Mouse (Mus musculus) duodenum, adult 2 months (tissue): ENCODE results near the gene 4932438A13Rik. TPM values are rescaled to one million over a fixed set of nuclear protein-coding genes. Genes with fewer than 3 reads are reported as not detected.

Experiments
- polyA plus RNA-seq: library from polyadenylated mRNA; depleted of rRNA; stranded (reverse); fragments of >200 nt; gene quantifications from 2 replicates; pipeline ENCODE4 v1.2.3, GENCODE M21; 2012; ENCODE audit warnings: low replicate concordance; rRNA removed

The 4932438A13Rik gene
- polyA plus RNA-seq, result 3.2 and 4.2 TPM in 2 replicates

GRCm38 (mm10) chr3:36862721-36863275 is at the start of gene 4932438A13Rik:
Gene 4932438A13Rik, plus strand, starts transcription at chr3:36863104.

GRCm38 (mm10) chr3:37063406-37063805 is 200.5 kb downstream of the 4932438A13Rik start, which contains the start of gene Adad1:
Gene Adad1, plus strand, starts transcription at chr3:37063527.

Other genes with a start within 250 kb of the 4932438A13Rik start
- gene Bbs7, start 249.6 kb upstream of the 4932438A13Rik start, polyA plus RNA-seq, result 0.04 and 0.20 TPM in 2 replicates
- 0.52 and 1.4 TPM in 2 replicates for gene Trpc3, start 172.9 kb upstream of the 4932438A13Rik start, polyA plus RNA-seq
- gene Adad1, start 200.4 kb downstream of the 4932438A13Rik start, polyA plus RNA-seq, result not detected in 2 replicates